Mouse (Mus musculus) heart, adult 2 months (tissue): ENCODE measurements at regions not wholly inside any gene's neighbourhood (a gene's known extent, or its start where the extent isn't known, plus 50 kb on each side); places are given as distances from the start of the nearest gene placed in this dataset.

Source experiments
- EP300 ChIP-seq: fragments of 200-500 bp; IDR thresholded peaks from 2 replicates; pipeline ENCODE4 v1.6.1; 2011; ENCODE audit warnings: low read depth, low read length, control low read depth; ENCODE audit not compliant: insufficient read depth
- POLR2A ChIP-seq: fragments of 200-500 bp; IDR thresholded peaks from 2 replicates; pipeline ENCODE4 v1.6.1; 2011; ENCODE audit warnings: mild to moderate bottlenecking, low read depth, low read length, control low read depth; ENCODE audit not compliant: insufficient read depth

DNA sequence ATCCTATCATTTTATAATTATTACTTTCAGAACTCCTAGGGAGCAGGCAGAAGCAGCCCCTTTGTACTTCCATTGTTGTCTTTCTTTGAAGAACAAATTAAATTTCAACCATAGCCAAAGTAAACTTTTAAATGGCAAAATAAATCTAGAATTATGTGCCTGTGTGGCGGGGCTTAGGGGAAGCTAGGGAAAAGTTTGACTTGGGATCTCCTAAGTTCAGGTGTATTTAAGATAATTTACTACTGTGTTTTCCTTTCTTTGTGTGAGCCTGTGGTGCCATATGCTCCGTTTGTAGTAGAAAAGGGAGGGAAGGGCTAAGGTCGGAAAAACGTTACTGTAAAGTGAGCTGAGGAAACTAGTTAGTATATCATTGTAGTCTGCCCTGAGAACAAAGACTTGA lies 1062.5 kb upstream of the Zeb2 start:
- no peak for TF ChIP-seq POLR2A
- no peak for TF ChIP-seq EP300
